Mouse (Mus musculus) embryonic fibroblast, embryonic 13.5 days (primary cell): ENCODE results near the gene Trak2.

ENCODE experiments used
- CTCF ChIP-seq: IDR thresholded peaks from 2 replicates; pipeline ENCODE4 v1.5.1; 2011; ENCODE audit warnings: mild to moderate bottlenecking, control low read depth, low read length, moderate library complexity, borderline replicate concordance; ENCODE audit not compliant: insufficient read depth
- POLR2A ChIP-seq: IDR thresholded peaks from 2 replicates; pipeline ENCODE4 v1.6.1; 2011; ENCODE audit warnings: low read depth, mild to moderate bottlenecking, control low read depth, low read length, moderate library complexity

GRCm38 (mm10) chr1:58970054-58970453 lies 3.2 kb downstream of the Trak2 start:
- TF ChIP-seq CTCF (no peak), POLR2A (no peak)
